Mouse (Mus musculus) heart, adult 2 months (tissue): ENCODE measurements around the gene Gsg1l. TPM values are rescaled to one million over a fixed set of nuclear protein-coding genes. Genes with fewer than 3 reads are reported as not detected.

Experiments used
- DNase-seq, 2 experiments: peaks; one replicate each; pipeline ENCODE4 v3.0.0; 2021
- H3K27ac ChIP-seq: fragments of 200-600 bp; 2 replicates; pipeline ENCODE4 v1.8.1; 2022
- H3K27me3 ChIP-seq: fragments of 200-500 bp; 2 replicates; pipeline ENCODE4 v1.6.1; 2012; ENCODE audit warnings: mild to moderate bottlenecking, low read length, inconsistent platforms, mixed read lengths; ENCODE audit not compliant: control insufficient read depth, insufficient read depth
- H3K36me3 ChIP-seq: fragments of 200-500 bp; 2 replicates; pipeline ENCODE4 v1.6.1; 2012; ENCODE audit warnings: low read length, inconsistent platforms; ENCODE audit not compliant: control insufficient read depth, insufficient read depth
- H3K4me1 ChIP-seq: fragments of 200-500 bp; 2 replicates; pipeline ENCODE4 v1.6.1; 2011; ENCODE audit warnings: low read length; ENCODE audit not compliant: control insufficient read depth, insufficient read depth
- H3K4me3 ChIP-seq: fragments of 200-600 bp; 2 replicates; pipeline ENCODE4 v1.8.1; 2022
- H3K79me2 ChIP-seq: fragments of 200-500 bp; replicated peaks from 2 replicates; pipeline ENCODE4 v1.6.1; 2012; ENCODE audit warnings: mild to moderate bottlenecking, inconsistent platforms, low read length, moderate library complexity, mixed read lengths; ENCODE audit not compliant: control insufficient read depth, insufficient read depth
- H3K9ac ChIP-seq: fragments of 200-500 bp; 2 replicates; pipeline ENCODE4 v1.6.1; 2012; ENCODE audit warnings: low read depth, mild to moderate bottlenecking, control low read depth, inconsistent platforms, low read length, mixed read lengths
- CTCF ChIP-seq: fragments of 200-600 bp; IDR thresholded peaks from 2 replicates; pipeline ENCODE4 v1.8.1; 2022; ENCODE audit warnings: antibody characterized with exemption, mild to moderate bottlenecking, moderate library complexity
- EP300 ChIP-seq: fragments of 200-500 bp; IDR thresholded peaks from 2 replicates; pipeline ENCODE4 v1.6.1; 2011; ENCODE audit warnings: low read depth, low read length, control low read depth; ENCODE audit not compliant: insufficient read depth
- POLR2A ChIP-seq: fragments of 200-500 bp; IDR thresholded peaks from 2 replicates; pipeline ENCODE4 v1.6.1; 2011; ENCODE audit warnings: mild to moderate bottlenecking, low read depth, low read length, control low read depth; ENCODE audit not compliant: insufficient read depth
- WGBS: fragments of 180-500 bp; shearing (Covaris S2); methylation state at CpG from one replicate; pipeline ENCODE4 v1.1.7; 2018; 5-methylcytosine and 5-hydroxymethylcytosine counted together
- intact Hi-C: fragments of 180-260 bp; cut with DNase I; formaldehyde crosslinking; loops from one replicate; pipeline ENCODE4 v1.15.1; 2025
- polyA plus RNA-seq: library from polyadenylated mRNA; depleted of rRNA; stranded (reverse); fragments of >200 nt; gene quantifications from 2 replicates; pipeline ENCODE4 v1.2.3, GENCODE M21; 2012
- total RNA-seq, 2 experiments: library from RNA; stranded (reverse); gene quantifications; 2 replicates each; pipeline ENCODE4 v1.2.3; 2021

Gene Gsg1l
- total and polyA plus RNA-seq, 3 experiments = 10.5 to 12.6 (median 11.3) TPM

- Histone ChIP-seq H3K79me2 (no peaks in the 10 kb centered on the region), H3K4me1 (peaks cover 3% of the 10 kb centered on the region; the same call in 1 of the 2 replicates), H3K9ac (peak overlapping the region; percentile 57), H3K4me3 (peak overlapping the region; percentile 41), H3K27me3 (no peaks in the 10 kb centered on the region), H3K27ac (peak overlapping the region; percentile 92), H3K36me3 (no peaks in the 10 kb centered on the region)
- 24% methylated on average over 16 of the region's 16 CpGs for WGBS
- intact Hi-C loops = loop anchor here (10.0 kb wide), 1 partner anchor 151 kb away; the partner anchor contains the start of gene Gsg1l
- peak; percentile 31 to 45 for DNase-seq
- TF ChIP-seq CTCF (no peak), POLR2A (peak; percentile 72), EP300 (no peak)
These were observed 148.6 kb downstream of the Gsg1l start for GRCm38 (mm10) chr7:125933356-125934244.

- WGBS = 65% methylated on average over 5 of the region's 5 CpGs
- Histone ChIP-seq H3K27me3 (no peaks in the 10 kb centered on the region), H3K27ac (no peak overlapping the region), H3K4me1 (peaks cover 3% of the 10 kb centered on the region; the same call in 1 of the 2 replicates), H3K79me2 (no peaks in the 10 kb centered on the region), H3K9ac (no peak overlapping the region), H3K4me3 (no peak overlapping the region), H3K36me3 (no peaks in the 10 kb centered on the region)
- TF ChIP-seq POLR2A (no peak), CTCF (no peak), EP300 (no peak)
- intact Hi-C loops = loop anchor here (10.0 kb wide), 1 partner anchor 153 kb away; the partner anchor contains the start of gene Gsg1l
- DNase-seq = no peak
These were observed 150.6 kb downstream of the Gsg1l start for GRCm38 (mm10) chr7:125931602-125932001.

GRCm38 (mm10) chr7:125924044-125924443 is 158.2 kb downstream of the Gsg1l start:
- DNase-seq = no peak
- WGBS = 52% methylated on average over 5 of the region's 5 CpGs
- H3K27me3 ChIP-seq = no peaks in the 10 kb centered on the region
- H3K4me3 ChIP-seq = no peak overlapping the region
- no peaks in the 10 kb centered on the region for H3K36me3 ChIP-seq
- H3K4me1 ChIP-seq = no peaks in the 10 kb centered on the region
- intact Hi-C loops = no loop called here
- no peaks in the 10 kb centered on the region for H3K79me2 ChIP-seq
- H3K9ac ChIP-seq = no peak overlapping the region
- no peak overlapping the region for H3K27ac ChIP-seq
- TF ChIP-seq POLR2A = no peak
- TF ChIP-seq CTCF = no peak
- no peak for TF ChIP-seq EP300

- no peak for TF ChIP-seq POLR2A
- no peak for TF ChIP-seq EP300
- TF ChIP-seq CTCF = no peak
- 60% methylated on average over 5 of the region's 5 CpGs for WGBS
These were observed 161.4 kb downstream of the Gsg1l start for GRCm38 (mm10) chr7:125920801-125921200.

GRCm38 (mm10) chr7:125900386-125901161 is 181.6 kb downstream of the Gsg1l start:
- no peak for DNase-seq
- intact Hi-C loops = no loop called here
- Histone ChIP-seq H3K9ac (no peak overlapping the region), H3K4me1 (no peaks in the 10 kb centered on the region), H3K36me3 (no peaks in the 10 kb centered on the region), H3K27ac (no peak overlapping the region), H3K79me2 (no peaks in the 10 kb centered on the region), H3K27me3 (no peaks in the 10 kb centered on the region), H3K4me3 (no peak overlapping the region)
- TF ChIP-seq CTCF (no peak), POLR2A (no peak), EP300 (no peak)
- WGBS = 51% methylated on average over 13 of the region's 13 CpGs

More at GRCm38 (mm10) chr7:125920801-125921200, 161.4 kb downstream of the Gsg1l start:
- H3K4me1 ChIP-seq = no peaks in the 10 kb centered on the region
- H3K4me3 ChIP-seq = no peak overlapping the region
- H3K79me2 ChIP-seq = no peaks in the 10 kb centered on the region
- H3K36me3 ChIP-seq = no peaks in the 10 kb centered on the region
- H3K9ac ChIP-seq = no peak overlapping the region
- intact Hi-C loops = no loop called here
- H3K27ac ChIP-seq = no peak overlapping the region
- DNase-seq = peak in 1 of 2 experiments; percentile 24
- H3K27me3 ChIP-seq = no peaks in the 10 kb centered on the region
